Mouse (Mus musculus) ovary, adult 18-20 months (tissue): ENCODE results near the gene Synj2.

Source experiments
- DNase-seq: peaks from one replicate; pipeline ENCODE4 v3.0.0; 2022; ENCODE audit warnings: low spot score, mixed read lengths

Synj2 gene

GRCm38 (mm10) chr17:6036872-6037271 lies 95.8 kb downstream of the Synj2 start:
- DNase-seq, result no peak

GRCm38 (mm10) chr17:6037507-6037906 lies 96.4 kb downstream of the Synj2 start:
- no peak for DNase-seq

- DNase-seq, result no peak
Measured at GRCm38 (mm10) chr17:6052801-6053200, 111.7 kb downstream of the Synj2 start.

GRCm38 (mm10) chr17:6054934-6055355 lies 113.9 kb downstream of the Synj2 start:
- no peak for DNase-seq

GRCm38 (mm10) chr17:6062793-6063192 lies 121.7 kb downstream of the Synj2 start:
- DNase-seq, result no peak

- DNase-seq, result no peak
Measured at GRCm38 (mm10) chr17:6063532-6063931, 122.5 kb downstream of the Synj2 start.

- DNase-seq, result no peak
Measured at GRCm38 (mm10) chr17:6066021-6066420, 124.9 kb downstream of the Synj2 start.

- no peak for DNase-seq
Measured at GRCm38 (mm10) chr17:6067613-6068012, 126.5 kb downstream of the Synj2 start.

- no peak for DNase-seq
Measured at GRCm38 (mm10) chr17:6069866-6070265, 128.8 kb downstream of the Synj2 start.

- no peak for DNase-seq
Measured at GRCm38 (mm10) chr17:6073405-6073804, 132.3 kb downstream of the Synj2 start.

- DNase-seq, result peak; percentile 95
Measured at GRCm38 (mm10) chr17:6079287-6080122, 138.4 kb downstream of the Synj2 start, which contains the start of the genes Serac1 and Gtf2h5. TSS of gene Serac1 (minus strand) at chr17:6079741. TSS of gene Gtf2h5 (plus strand) at chr17:6079786.

GRCm38 (mm10) chr17:6083323-6083890 lies 142.3 kb downstream of the Synj2 start:
- DNase-seq, result no peak

- no peak for DNase-seq
Measured at GRCm38 (mm10) chr17:6091604-6092003, 150.5 kb downstream of the Synj2 start.
